Mouse (Mus musculus) B cell, adult 2 months (primary cell): ENCODE measurements at regions not wholly inside any gene's neighbourhood (a gene's known extent, or its start where the extent isn't known, plus 50 kb on each side); places are given as distances from the start of the nearest gene placed in this dataset.

Experiments
- DNase-seq, 2 experiments: peaks; one replicate each; pipeline ENCODE4 v3.0.0; 2022

GRCm38 (mm10) chr5:74769023-74769422 lies 66.3 kb upstream of the Lnx1 start:
- DNase-seq, result no peak

DNA sequence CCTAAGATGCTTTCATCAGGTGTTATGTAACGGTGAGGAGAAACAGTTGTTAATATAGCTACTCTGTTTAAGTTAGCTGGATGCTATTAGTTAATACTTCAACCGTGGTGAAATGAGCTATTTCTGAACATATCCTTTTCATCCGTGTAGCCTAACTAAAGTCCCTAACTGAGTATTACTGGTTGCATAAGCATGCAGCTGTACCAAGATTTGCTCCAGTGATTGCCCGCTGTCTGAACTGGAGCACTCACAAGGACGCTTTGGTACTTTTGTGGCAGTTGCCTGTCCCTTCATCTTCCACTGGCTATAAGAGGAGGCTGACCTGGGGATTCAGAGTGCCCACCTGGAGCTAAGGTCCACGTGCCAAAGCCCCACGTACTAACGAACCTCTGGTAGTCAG lies 65.3 kb upstream of the Lnx1 start:
- no peak for DNase-seq

- DNase-seq, result no peak
Measured at GRCm38 (mm10) chr5:74766211-74766610, 63.5 kb upstream of the Lnx1 start.

DNA sequence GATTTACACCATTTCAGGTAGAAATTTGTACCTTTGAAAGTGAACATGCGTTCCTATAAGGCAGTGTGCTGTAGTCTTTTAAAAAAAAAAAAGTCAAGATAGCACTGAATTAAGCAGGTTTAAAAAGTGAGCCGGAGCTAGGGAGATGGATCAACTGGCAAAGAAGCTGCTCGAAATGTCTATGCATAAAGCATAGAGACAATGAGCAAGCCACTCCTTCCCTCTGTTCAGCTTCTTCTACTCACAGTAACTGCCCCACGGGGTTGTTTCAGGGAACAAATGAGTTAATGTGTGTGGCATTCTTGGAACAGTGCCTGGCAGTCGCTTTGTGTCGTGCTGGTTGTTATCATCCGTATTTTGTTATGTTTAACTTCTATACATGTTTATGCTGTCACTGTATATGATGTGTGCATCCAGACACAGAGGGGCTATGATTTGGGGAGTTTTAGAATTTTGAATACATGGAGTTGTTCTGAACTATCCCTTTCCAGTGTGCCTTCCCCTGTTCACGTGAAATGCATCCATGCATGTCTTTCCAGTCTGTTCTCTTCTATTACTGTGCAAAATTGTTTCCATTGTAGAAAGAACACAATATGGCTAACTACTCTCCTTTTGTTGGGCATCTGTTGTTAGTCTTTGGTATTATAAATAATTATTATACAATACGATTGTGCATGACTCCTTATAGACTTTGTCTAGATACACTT lies 62.5 kb upstream of the Lnx1 start:
- no peak for DNase-seq

DNA sequence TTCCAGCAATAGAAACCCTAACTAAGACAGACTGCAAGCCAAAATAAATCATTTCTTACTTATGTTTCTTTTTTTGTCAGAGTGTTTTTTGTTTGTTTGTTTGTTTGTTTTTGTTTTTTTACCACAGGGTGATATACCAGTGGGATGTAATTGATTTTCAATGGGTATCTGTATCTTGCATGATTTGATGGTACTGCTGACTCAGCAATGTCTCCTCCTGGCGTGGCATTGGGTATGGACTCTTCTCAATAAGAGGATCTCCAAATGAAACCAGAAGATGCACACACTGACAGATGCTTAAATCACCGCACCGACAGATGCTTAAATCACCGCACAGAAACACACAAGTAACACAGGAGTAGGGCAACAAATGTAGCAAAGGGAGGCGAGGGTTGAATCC lies 54.8 kb upstream of the Lnx1 start:
- DNase-seq, result no peak

GRCm38 (mm10) chr5:74752961-74753360 lies 50.2 kb upstream of the Lnx1 start:
- no peak for DNase-seq
